Mouse (Mus musculus): ENCODE data around the gene Edem1.

DNA sequence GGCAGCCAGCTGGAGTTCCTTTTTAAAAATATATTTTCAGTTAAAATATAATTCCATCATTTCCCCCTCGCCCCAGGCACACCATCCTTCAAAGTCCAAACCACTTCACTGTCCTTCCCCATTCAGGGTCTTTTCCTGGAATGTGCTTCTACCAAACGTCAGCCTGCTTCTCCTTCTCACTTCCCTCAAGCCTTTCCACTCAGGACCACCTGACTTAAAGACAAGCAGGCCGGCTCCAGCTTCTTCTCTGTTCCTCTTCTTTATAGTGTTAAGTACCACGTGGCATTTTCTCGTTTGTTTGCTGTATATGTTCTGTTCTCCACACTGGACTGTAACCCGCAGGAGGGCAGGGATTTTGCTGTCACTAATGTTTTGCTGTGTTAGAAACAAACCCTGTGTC is 46.6 kb upstream of the Edem1 start:
- TF ChIP-seq CTCF (IDR thresholded peaks at IDR 0.05; ENCODE audit: low read depth, low read length), result no peak
- no peak for TF ChIP-seq EP300 (IDR thresholded peaks at IDR 0.05; ENCODE audit: insufficient read depth, low read depth, low read length)
- no peak for TF ChIP-seq POLR2A (IDR thresholded peaks at IDR 0.05; ENCODE audit: insufficient read depth, low read length)

Measured in ES-Bruce4 (cell line).